Mouse (Mus musculus) heart, postnatal 0 days (tissue): Measurements from ENCODE around the gene Tns1.

Experiments
- CTCF ChIP-seq: IDR thresholded peaks from 2 replicates; pipeline ENCODE4 v1.5.1; 2016; ENCODE audit warnings: antibody characterized with exemption, control low read depth, low read depth
- EP300 ChIP-seq: IDR thresholded peaks from 2 replicates; pipeline ENCODE4 v1.6.1; 2016; ENCODE audit warnings: antibody characterized with exemption, low read depth

DNA sequence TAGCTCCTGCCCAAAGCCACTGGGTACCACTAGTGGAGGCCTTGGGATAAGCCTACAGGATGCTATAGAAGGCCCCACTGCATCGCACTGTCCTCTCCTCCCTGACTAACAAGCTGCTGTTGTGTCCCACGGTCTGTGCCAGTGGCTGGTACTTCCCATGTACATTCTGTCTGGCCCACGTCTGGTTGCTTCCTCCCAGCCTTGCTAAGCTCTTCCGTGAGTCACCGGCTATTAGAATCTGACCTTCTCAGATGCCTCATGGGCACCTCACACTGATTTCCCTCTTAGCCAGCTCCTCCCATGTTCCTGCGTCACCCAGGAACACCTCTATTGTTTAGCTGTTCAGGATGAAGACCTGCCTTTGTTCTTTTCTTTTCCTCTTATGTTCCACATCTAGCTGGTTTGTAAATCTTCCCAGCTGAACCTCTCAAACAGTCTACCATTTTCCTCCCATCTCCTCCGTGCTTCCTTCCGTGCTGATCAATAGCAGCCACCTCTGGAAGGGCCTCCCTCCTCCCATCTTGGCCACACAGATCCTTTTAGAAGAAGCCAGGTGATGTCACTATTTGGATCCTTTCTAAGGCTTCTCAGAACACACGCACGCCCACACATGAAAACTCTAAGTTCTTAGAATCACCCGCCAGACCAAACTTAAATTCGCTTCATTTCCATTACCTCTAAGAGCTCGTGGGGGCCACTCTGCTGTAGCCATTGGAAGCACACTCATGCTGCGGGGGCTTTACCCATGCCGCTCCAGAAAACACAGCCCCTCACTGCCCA, 176.5 kb downstream of the Tns1 start:
- TF ChIP-seq CTCF (no peak), EP300 (no peak)
